Mouse (Mus musculus) bone marrow, adult 2 months (tissue): Measurements from ENCODE around the gene Smok2b.

Experiments
- CTCF ChIP-seq: fragments of 200-500 bp; IDR thresholded peaks from 2 replicates; pipeline ENCODE4 v1.5.1; 2011; ENCODE audit warnings: low read length, control low read depth; ENCODE audit not compliant: control insufficient read depth, insufficient read depth
- POLR2A ChIP-seq: fragments of 200-500 bp; IDR thresholded peaks from 2 replicates; pipeline ENCODE4 v1.6.1; 2011; ENCODE audit warnings: low read depth, mild to moderate bottlenecking, control low read depth, low read length, borderline replicate concordance; ENCODE audit not compliant: control insufficient read depth

DNA sequence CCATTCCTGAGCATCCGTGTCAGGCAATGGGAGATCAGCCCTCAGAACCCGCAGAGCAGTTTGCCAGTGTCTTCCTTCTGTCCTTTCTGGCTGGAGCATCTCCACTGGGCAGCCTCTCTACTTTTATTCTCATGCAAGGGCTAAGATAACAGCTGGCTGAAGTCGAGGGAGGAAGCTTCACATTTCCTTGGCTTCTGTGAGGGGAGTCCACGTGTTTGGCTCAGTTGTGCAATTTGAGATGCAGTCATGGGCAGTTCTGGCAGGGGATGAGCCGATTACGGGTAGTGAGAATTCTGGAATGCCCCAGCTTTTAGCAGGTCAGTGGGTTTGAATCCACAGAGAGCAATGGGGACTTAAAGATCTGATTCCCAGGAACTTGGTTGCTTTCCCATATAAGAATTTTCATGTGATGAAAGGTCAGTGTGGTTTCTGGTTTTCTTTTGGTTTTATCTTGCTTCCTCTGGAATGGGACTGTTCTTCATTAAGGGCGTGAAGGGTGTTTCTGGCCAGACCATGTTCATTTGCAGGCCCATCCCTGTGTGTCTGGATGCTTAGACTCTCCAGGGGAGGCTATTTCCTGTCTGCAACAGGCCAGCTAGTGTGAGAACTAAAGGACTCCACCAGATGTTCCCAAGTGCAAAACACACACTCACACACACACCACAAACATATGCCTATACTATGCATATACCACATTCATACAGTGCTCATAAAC is 17.8 kb upstream of the Smok2b start:
- no peak for TF ChIP-seq CTCF
- no peak for TF ChIP-seq POLR2A
